Mouse (Mus musculus): ENCODE results near the gene Bcl2l12.

GRCm38 (mm10) chr7:44959281-44959680 lies 39.2 kb downstream of the Bcl2l12 start:
- no peak for TF ChIP-seq EP300 (IDR thresholded peaks at IDR 0.05; ENCODE audit: low read depth)
- no peak for TF ChIP-seq CTCF (IDR thresholded peaks at IDR 0.05; ENCODE audit: low read depth)

Measured in liver, embryonic 14.5 days (tissue).